Comparison of ENCODE assay signal across 8 mouse cellular contexts in genomic region chr1:34793304-34794300, GRCm38 (mm10). TPM values are rescaled to one million over a fixed set of nuclear protein-coding genes. Genes with fewer than 3 reads are reported as not detected.
DNase-seq lines count a peak whose midpoint lies in the region; ATAC-seq lines count a peak whose summit lies in the region.
"Had no signal": no experiment of that assay in that cellular context is flagged by ENCODE, and none has a peak within 500 bp of the region (broad histone marks: within the 10 kb centered on the region; RNA-seq: fewer than 3 reads in every experiment).

No protein-coding gene starts in this region.

- peaks cover 8% of the 10 kb centered on the region; the same call in 1 of the 2 replicates for H3K36me3 ChIP-seq in neural tube, embryonic 13.5 days

- peak overlapping the region; percentile 23; the same call in 1 of the 2 replicates for H3K27ac ChIP-seq in neural tube, embryonic 13.5 days (replicated peaks)

- H3K4me2 ChIP-seq in neural tube, embryonic 13.5 days, result no peak overlapping the region

- H3K4me1 ChIP-seq in neural tube, embryonic 13.5 days (replicated peaks), result peaks cover 10% of the 10 kb centered on the region

- H3K9ac ChIP-seq in neural tube, embryonic 13.5 days, result no peak overlapping the region

- H3K4me3 ChIP-seq in neural tube, embryonic 13.5 days, result no peak overlapping the region

- peak; percentile 75 for ATAC-seq in common myeloid progenitor, adult 5-6 weeks (replicated peaks; ENCODE audit: low read depth, poor library complexity, severe bottlenecking)
- peak; percentile 54; the same call in 1 of the 2 replicates for ATAC-seq in neural tube, embryonic 13.5 days (ENCODE audit: low read depth)

- H3K9me3 ChIP-seq in neural tube, embryonic 13.5 days, result no peaks in the 10 kb centered on the region

- H3K27me3 ChIP-seq in neural tube, embryonic 13.5 days, result no peaks in the 10 kb centered on the region

- peak; percentile 76 to 87 for DNase-seq in left cerebral cortex, postnatal 14 days (ENCODE audit: low spot score in 2 of 2)
- no peak for DNase-seq in left cerebral cortex, postnatal 36 days (ENCODE audit: low spot score in 2 of 2)
- peak; percentile 49 for DNase-seq in forelimb bud, embryonic 11.5 days (ENCODE audit: low read depth, low spot score)
- DNase-seq in heart, adult 8-10 months (ENCODE audit: low spot score), result no peak
- no peak for DNase-seq in heart, postnatal 4 days
- DNase-seq: kidney, adult 9 months had no signal

- WGBS in neural tube, embryonic 13.5 days, result 66% methylated on average over 19 of the region's 19 CpGs

- intact Hi-C loops in left cerebral cortex, postnatal 14 days (cut with DNase I), result no loop called here
- intact Hi-C loops in left cerebral cortex, postnatal 36 days (cut with DNase I), result no loop called here

RNA-seq across cellular contexts. Expression of gene Fam168b, which starts 49.3 kb away (rescaled TPM):
- total RNA-seq in left cerebral cortex, postnatal 14 days (2021), result 100 to 1,000 TPM; 234 to 251 TPM
- total RNA-seq in left cerebral cortex, postnatal 36 days (2021), result 100 to 1,000 TPM; 247 to 252 TPM
- total RNA-seq in common myeloid progenitor, adult 5-6 weeks (2017), result 63.0 and 63.7 TPM in 2 replicates
- polyA plus RNA-seq in neural tube, embryonic 13.5 days (2015; fragmentation: Nextera tagmentation; extraction: Ambion mirVana), result 127 and 131 TPM in 2 replicates
- 10 to 100 TPM; 33.7 to 45.7 (median 38.6) TPM for total RNA-seq in heart, adult 8-10 months (2022)
- total RNA-seq in heart, postnatal 4 days (2021), result 10 to 100 TPM; 83.2 to 89.8 TPM

RNA-seq across cellular contexts. Expression of gene Plekhb2, which starts 56.2 kb away (rescaled TPM):
- 100 to 1,000 TPM; 202 to 226 TPM for total RNA-seq in left cerebral cortex, postnatal 14 days (2021)
- 100 to 1,000 TPM; 246 to 270 TPM for total RNA-seq in left cerebral cortex, postnatal 36 days (2021)
- 8.1 and 18.9 TPM in 2 replicates for total RNA-seq in common myeloid progenitor, adult 5-6 weeks (2017)
- 74.2 and 86.4 TPM in 2 replicates for polyA plus RNA-seq in neural tube, embryonic 13.5 days (2015; fragmentation: Nextera tagmentation; extraction: Ambion mirVana)
- total RNA-seq in heart, adult 8-10 months (2022), result 100 to 1,000 TPM; 110 to 123 (median 116) TPM
- total RNA-seq in heart, postnatal 4 days (2021), result 10 to 100 TPM; 67.0 to 73.6 TPM

Comparison
In these comparisons a context has a peak if more than half of its experiments do, and no peak if none do; other contexts are left out.
1. DNase-seq: peak in left cerebral cortex, postnatal 14 days (2 of 2) and forelimb bud, embryonic 11.5 days (single experiment); none in left cerebral cortex, postnatal 36 days (0 of 2), heart, adult 8-10 months (single experiment) and heart, postnatal 4 days (single experiment).